Mouse (Mus musculus) intestine, embryonic 14.5 days (tissue): ENCODE measurements around the gene Sorcs3. TPM values are rescaled to one million over a fixed set of nuclear protein-coding genes. Genes with fewer than 3 reads are reported as not detected.

ENCODE experiments used
- ATAC-seq: fragments of 200-750 bp; cut with Nextera tagmentation; replicated peaks from 2 replicates; pipeline ENCODE4 v1.8.0; 2017; ENCODE audit warnings: low read depth, moderate number of reproducible peaks, moderate TSS enrichment, moderate library complexity; ENCODE audit not compliant: low FRiP score, low TSS enrichment
- DNase-seq: peaks from one replicate; pipeline ENCODE4 v3.0.0-alpha.2; 2018; ENCODE audit warnings: low spot score
- H3K27ac ChIP-seq: fragments of 300-500 bp; sonication (generic); 2 replicates; pipeline ENCODE4 v1.5.1; 2014; ENCODE audit warnings: low read depth, mild to moderate bottlenecking, control low read depth
- H3K27me3 ChIP-seq: fragments of 300-500 bp; sonication (generic); replicated peaks from 2 replicates; pipeline ENCODE4 v1.6.1; 2014; ENCODE audit warnings: low read length, control low read depth; ENCODE audit not compliant: control insufficient read depth, insufficient read depth
- H3K36me3 ChIP-seq: fragments of 300-500 bp; sonication (generic); 2 replicates; pipeline ENCODE4 v1.6.1; 2014; ENCODE audit warnings: low read length, control low read depth; ENCODE audit not compliant: control insufficient read depth, insufficient read depth
- H3K4me1 ChIP-seq: fragments of 300-500 bp; sonication (generic); replicated peaks from 2 replicates; pipeline ENCODE4 v1.6.1; 2014; ENCODE audit warnings: low read length, control low read depth, mixed read lengths; ENCODE audit not compliant: control insufficient read depth, insufficient read depth
- H3K4me2 ChIP-seq: fragments of 300-500 bp; sonication (generic); 2 replicates; pipeline ENCODE4 v1.6.1; 2014; ENCODE audit warnings: low read length
- H3K4me3 ChIP-seq: fragments of 300-500 bp; sonication (generic); 2 replicates; pipeline ENCODE4 v1.5.1; 2014; ENCODE audit warnings: low read depth, low read length, control low read depth, mixed read lengths
- H3K9ac ChIP-seq: fragments of 300-500 bp; sonication (generic); 2 replicates; pipeline ENCODE4 v1.6.1; 2014; ENCODE audit warnings: mild to moderate bottlenecking, low read length
- H3K9me3 ChIP-seq: fragments of 300-500 bp; sonication (generic); 2 replicates; pipeline ENCODE4 v1.6.1; 2016; ENCODE audit warnings: low read length, control low read depth; ENCODE audit not compliant: control insufficient read depth
- WGBS: fragments of 180-500 bp; shearing (Covaris S2); extraction: QIAGEN DNeasy Blood & Tissue Kit; methylation state at CpG from one replicate; pipeline ENCODE4 v1.1.7; 2014; 5-methylcytosine and 5-hydroxymethylcytosine counted together
- polyA plus RNA-seq: library from polyadenylated mRNA; unstranded; fragments of >200 nt; fragmentation: Nextera tagmentation; extraction: Ambion mirVana; gene quantifications from 2 replicates; pipeline ENCODE4 v1.2.1, GENCODE M21; 2014

Gene Sorcs3
- polyA plus RNA-seq, 1 experiment from 2014 or later = 0.58 TPM

DNA sequence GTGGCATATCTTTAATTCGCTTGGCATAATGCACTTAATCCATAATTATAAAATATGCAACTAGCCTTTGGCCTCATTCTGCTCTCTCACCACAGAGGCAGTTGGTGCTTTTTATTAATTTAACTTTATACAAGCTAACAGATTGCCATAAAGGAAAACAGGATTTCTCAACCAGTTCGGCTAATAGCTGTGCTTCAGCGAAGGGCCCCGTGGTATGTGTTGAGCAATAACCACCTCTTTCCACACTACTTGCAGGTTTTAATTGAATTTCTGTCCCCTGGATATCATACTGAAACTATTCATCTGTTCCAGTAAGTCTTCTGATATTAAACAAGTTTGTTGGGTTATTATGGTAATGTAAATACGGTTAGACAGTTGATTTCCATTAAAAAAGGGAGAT is 224.5 kb downstream of the Sorcs3 start:
- no peak overlapping the region for H3K9ac ChIP-seq
- H3K9me3 ChIP-seq = no peaks in the 10 kb centered on the region
- H3K4me3 ChIP-seq = no peak overlapping the region
- H3K27ac ChIP-seq = no peak overlapping the region
- ATAC-seq (no peak), DNase-seq (no peak)
- H3K4me2 ChIP-seq = no peak overlapping the region
- 85% methylated on average over 5 of the region's 5 CpGs for WGBS
- no peaks in the 10 kb centered on the region for H3K27me3 ChIP-seq
- H3K4me1 ChIP-seq = no peaks in the 10 kb centered on the region
- H3K36me3 ChIP-seq = no peaks in the 10 kb centered on the region

DNA sequence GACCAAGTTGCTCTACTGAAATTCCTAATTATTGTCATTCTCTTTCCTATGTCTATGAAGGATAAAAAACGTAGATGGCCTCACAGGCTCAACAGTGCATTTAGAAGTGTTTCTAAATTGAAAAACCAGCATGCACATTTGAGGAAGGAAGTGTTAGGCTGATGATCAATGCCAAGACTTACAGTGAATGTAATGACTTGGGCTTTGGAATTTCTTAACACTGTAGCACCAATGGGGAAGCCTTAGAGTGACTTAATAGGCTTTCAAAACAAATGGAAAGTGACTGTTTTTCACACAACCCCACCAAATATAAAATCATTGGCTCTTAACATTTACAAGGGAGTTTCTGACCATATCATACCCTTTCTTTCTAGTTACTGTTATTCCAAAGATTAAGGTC is 232.6 kb downstream of the Sorcs3 start:
- H3K36me3 ChIP-seq = no peaks in the 10 kb centered on the region
- H3K9me3 ChIP-seq = no peaks in the 10 kb centered on the region
- no peak overlapping the region for H3K9ac ChIP-seq
- DNase-seq (no peak), ATAC-seq (no peak)
- no peak overlapping the region for H3K4me2 ChIP-seq
- no peak overlapping the region for H3K4me3 ChIP-seq
- no peaks in the 10 kb centered on the region for H3K4me1 ChIP-seq
- H3K27ac ChIP-seq = no peak overlapping the region
- 82% methylated on average over 1 of the region's 1 CpGs for WGBS
- H3K27me3 ChIP-seq = no peaks in the 10 kb centered on the region

DNA sequence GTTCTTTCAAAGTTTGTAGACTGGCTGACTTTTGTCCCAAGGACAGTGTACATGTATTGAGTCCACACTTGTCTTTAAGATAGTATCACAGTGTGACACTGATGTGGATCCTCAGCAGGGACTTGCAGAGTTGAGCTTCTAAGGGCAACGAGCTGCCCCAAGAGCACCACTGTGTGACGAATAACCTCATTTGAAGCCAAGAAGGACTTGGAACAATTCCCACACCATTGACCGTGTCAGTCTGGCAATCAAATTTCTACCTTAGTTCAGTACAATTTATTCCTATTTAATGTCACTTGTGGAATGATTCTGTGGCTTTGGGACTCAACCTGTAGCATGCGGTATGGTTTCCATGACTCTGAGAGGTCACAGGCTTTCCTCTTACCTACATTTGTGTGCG is 255.3 kb downstream of the Sorcs3 start:
- Histone ChIP-seq H3K4me2 (no peak overlapping the region), H3K9ac (no peak overlapping the region), H3K4me3 (no peak overlapping the region), H3K9me3 (no peaks in the 10 kb centered on the region), H3K27ac (no peak overlapping the region), H3K4me1 (no peaks in the 10 kb centered on the region), H3K36me3 (no peaks in the 10 kb centered on the region), H3K27me3 (no peaks in the 10 kb centered on the region)
- 90% methylated on average over 5 of the region's 5 CpGs for WGBS
- ATAC-seq (no peak), DNase-seq (no peak)

DNA sequence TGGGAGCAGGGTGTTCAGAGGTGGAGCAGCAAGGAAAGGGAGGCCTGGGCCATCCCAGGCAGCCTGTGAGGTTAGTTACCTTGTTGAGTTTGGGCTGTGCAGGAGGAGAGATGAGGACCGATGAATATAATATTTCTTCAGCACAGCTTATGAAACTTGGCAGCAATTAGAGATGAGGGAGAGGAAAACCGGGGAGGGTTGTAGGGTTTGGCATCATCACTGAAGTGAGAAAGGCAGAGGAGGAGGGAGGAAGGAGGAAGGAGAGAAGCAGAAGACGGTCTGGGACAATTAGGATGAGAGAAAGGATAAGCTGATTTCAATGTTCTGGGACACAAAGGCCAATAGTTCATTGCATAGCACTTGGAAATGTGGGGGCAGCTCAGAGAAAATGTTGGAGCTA is 256.6 kb downstream of the Sorcs3 start:
- 86% methylated on average over 3 of the region's 3 CpGs for WGBS
- Histone ChIP-seq H3K27me3 (no peaks in the 10 kb centered on the region), H3K9me3 (no peaks in the 10 kb centered on the region), H3K4me3 (no peak overlapping the region), H3K9ac (no peak overlapping the region), H3K36me3 (no peaks in the 10 kb centered on the region), H3K4me2 (no peak overlapping the region), H3K4me1 (no peaks in the 10 kb centered on the region), H3K27ac (no peak overlapping the region)
- DNase-seq (no peak), ATAC-seq (no peak)

DNA sequence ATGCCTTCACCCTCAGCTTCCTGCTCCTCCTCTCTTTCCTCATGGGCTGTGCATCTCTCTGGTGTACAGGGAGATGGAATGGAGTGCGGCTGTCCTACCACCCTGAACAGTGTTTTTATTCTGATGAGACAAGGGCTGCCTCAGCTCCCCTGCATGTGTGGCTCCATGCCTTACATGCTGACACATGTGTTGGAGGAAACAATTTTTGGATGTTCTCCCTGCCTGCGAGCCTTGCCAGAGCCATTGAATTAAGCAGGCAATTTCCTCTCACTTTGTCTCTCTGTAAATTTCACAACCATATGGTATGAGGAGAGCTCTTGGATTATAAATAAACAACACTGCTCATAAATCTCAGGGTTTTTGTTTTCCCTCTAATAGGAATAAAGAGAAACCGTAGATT is 257.7 kb downstream of the Sorcs3 start:
- Histone ChIP-seq H3K4me3 (no peak overlapping the region), H3K9me3 (no peaks in the 10 kb centered on the region), H3K9ac (no peak overlapping the region), H3K27me3 (no peaks in the 10 kb centered on the region), H3K4me1 (no peaks in the 10 kb centered on the region), H3K4me2 (no peak overlapping the region), H3K36me3 (no peaks in the 10 kb centered on the region), H3K27ac (no peak overlapping the region)
- 56% methylated on average over 3 of the region's 3 CpGs for WGBS
- no peak for ATAC-seq
- DNase-seq = no peak

DNA sequence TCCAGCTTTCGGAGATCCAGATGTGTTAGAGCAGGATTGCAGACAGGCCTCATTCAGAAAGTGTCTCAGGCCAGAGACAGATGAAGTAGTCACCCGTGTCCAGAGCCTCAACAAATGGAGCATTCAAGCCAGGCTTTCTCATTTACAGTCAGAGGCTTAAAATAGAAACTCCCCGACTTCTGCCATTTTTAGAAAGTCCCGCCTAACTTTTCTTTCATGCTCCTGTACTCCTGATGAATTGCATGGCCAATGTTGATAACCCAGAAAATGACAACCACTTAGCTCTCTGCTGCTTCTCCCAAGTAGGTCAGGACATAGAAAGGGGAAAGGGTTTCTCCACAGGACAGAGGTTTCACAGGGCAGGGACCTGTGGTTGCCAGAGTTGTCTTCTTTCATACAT is 261.6 kb downstream of the Sorcs3 start:
- H3K36me3 ChIP-seq = no peaks in the 10 kb centered on the region
- H3K27ac ChIP-seq = no peak overlapping the region
- no peaks in the 10 kb centered on the region for H3K4me1 ChIP-seq
- H3K9me3 ChIP-seq = no peaks in the 10 kb centered on the region
- H3K9ac ChIP-seq = no peak overlapping the region
- ATAC-seq (no peak), DNase-seq (no peak)
- 66% methylated on average over 4 of the region's 4 CpGs for WGBS
- H3K27me3 ChIP-seq = no peaks in the 10 kb centered on the region
- no peak overlapping the region for H3K4me3 ChIP-seq
- no peak overlapping the region for H3K4me2 ChIP-seq

DNA sequence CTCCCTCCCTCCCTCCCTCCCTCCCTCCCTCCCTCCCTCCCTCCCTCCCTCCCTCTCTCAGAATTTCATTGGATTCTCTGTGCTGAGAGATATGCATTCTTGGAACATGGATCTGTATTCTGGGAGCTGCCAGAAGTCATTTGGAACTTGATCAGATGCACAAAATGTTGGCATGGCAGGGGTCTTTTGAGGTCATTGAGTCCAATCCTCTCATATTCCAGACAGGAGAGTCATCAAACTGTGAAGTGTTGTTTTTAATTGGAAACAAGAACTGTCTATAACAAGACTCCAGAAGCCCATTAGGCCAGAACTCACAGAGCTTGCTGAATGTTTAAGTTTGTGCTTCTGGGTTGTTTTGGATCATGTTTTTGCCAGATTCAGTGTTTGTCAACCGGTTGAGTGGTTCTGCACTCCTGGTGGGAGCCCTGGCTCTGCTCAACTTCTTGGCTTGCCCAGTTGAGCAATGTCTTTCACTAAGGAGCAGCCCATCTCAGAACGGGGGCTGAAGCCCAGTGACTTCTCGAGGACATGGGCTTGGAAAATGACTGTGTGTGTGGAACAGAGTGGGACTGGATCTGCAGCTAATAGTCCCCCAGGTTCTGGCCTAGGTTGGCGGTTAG is 264.1 kb downstream of the Sorcs3 start:
- no peak overlapping the region for H3K9ac ChIP-seq
- H3K9me3 ChIP-seq = no peaks in the 10 kb centered on the region
- ATAC-seq (no peak), DNase-seq (peak; percentile 43)
- H3K27me3 ChIP-seq = no peaks in the 10 kb centered on the region
- no peak overlapping the region for H3K27ac ChIP-seq
- WGBS = 86% methylated on average over 4 of the region's 4 CpGs
- H3K4me3 ChIP-seq = no peak overlapping the region
- H3K4me1 ChIP-seq = no peaks in the 10 kb centered on the region
- H3K4me2 ChIP-seq = no peak overlapping the region
- no peaks in the 10 kb centered on the region for H3K36me3 ChIP-seq

DNA sequence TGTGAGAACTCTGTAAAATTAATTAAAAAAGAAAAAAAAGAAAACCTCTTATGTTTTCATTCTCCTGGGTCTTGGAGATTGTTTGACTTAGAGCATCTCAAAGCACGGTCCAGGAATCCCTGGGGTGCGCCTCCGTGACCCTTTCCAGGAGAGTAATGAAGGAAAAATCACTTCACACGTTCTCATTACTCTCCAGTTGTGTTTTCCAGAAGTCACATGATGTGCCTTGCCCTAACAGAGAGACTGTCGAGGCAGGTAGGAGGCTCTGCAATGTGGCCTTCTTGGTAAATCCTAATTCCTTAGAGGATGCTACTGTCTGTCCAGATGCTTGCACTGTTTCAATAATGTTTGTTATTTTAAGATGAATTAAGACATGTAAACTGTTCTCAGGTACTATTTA is 266.1 kb downstream of the Sorcs3 start:
- no peak overlapping the region for H3K4me2 ChIP-seq
- H3K9ac ChIP-seq = no peak overlapping the region
- 61% methylated on average over 5 of the region's 5 CpGs for WGBS
- ATAC-seq = no peak
- no peak for DNase-seq
- no peaks in the 10 kb centered on the region for H3K36me3 ChIP-seq
- H3K4me3 ChIP-seq = no peak overlapping the region
- H3K4me1 ChIP-seq = no peaks in the 10 kb centered on the region
- H3K27ac ChIP-seq = no peak overlapping the region
- no peaks in the 10 kb centered on the region for H3K9me3 ChIP-seq
- H3K27me3 ChIP-seq = no peaks in the 10 kb centered on the region

DNA sequence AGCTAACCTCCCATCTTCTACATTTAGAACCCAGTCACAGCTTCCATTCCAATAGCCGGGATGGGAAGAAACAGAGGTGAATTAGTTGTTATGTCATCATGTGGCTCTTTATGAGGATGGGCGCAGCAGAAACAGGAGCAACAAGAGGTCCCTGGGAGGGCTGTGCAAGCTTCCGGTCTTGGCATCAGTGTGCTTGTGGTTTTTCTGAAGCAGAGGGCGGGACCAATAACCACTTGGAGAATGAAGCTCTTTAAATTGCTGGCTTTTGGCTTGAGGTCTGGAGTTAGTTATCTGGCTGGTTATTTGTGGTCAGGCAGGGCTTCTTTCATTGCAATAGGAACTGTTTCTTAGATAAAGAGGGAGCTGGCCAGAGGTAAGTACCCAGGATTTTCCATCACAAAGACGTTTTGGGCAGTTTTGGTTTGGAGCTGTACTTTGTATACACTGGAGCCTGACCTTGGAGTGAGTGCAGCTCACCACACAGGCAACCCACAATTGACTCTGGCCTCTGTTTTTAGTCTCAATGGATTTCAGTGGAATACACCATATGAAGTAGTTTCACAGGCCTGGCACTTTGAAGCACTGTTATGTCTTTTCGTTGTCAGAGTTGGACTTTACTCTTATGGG is 270.1 kb downstream of the Sorcs3 start:
- Histone ChIP-seq H3K9ac (no peak overlapping the region), H3K4me3 (no peak overlapping the region), H3K27me3 (no peaks in the 10 kb centered on the region), H3K4me1 (no peaks in the 10 kb centered on the region), H3K36me3 (no peaks in the 10 kb centered on the region), H3K9me3 (no peaks in the 10 kb centered on the region), H3K27ac (no peak overlapping the region), H3K4me2 (no peak overlapping the region)
- ATAC-seq (no peak), DNase-seq (peak; percentile 25)
- WGBS = 71% methylated on average over 6 of the region's 6 CpGs
